Mouse (Mus musculus): ENCODE measurements around the gene Ly86.

Gene Ly86

GRCm38 (mm10) chr13:37344909-37345772, at the start of gene Ly86:
Ly86 (plus strand) TSS chr13:37345208.
- no peak for DNase-seq (ENCODE audit: low spot score)

- DNase-seq (ENCODE audit: low spot score): no peak
Observed at GRCm38 (mm10) chr13:37297886-37298285, 47.1 kb upstream of the Ly86 start.

- DNase-seq (ENCODE audit: low spot score): no peak
Observed at GRCm38 (mm10) chr13:37298856-37299255, 46.2 kb upstream of the Ly86 start.

GRCm38 (mm10) chr13:37302877-37303276, 42.1 kb upstream of the Ly86 start:
- DNase-seq (ENCODE audit: low spot score): no peak

- no peak for DNase-seq (ENCODE audit: low spot score)
Observed at GRCm38 (mm10) chr13:37308006-37308405, 37.0 kb upstream of the Ly86 start.

- no peak for DNase-seq (ENCODE audit: low spot score)
Observed at GRCm38 (mm10) chr13:37309296-37309695, 35.7 kb upstream of the Ly86 start.

- peak; percentile 21 for DNase-seq (ENCODE audit: low spot score)
Observed at GRCm38 (mm10) chr13:37310331-37310730, 34.7 kb upstream of the Ly86 start.

GRCm38 (mm10) chr13:37311555-37312221, 33.3 kb upstream of the Ly86 start:
- no peak for DNase-seq (ENCODE audit: low spot score)

GRCm38 (mm10) chr13:37312222-37312928, 32.6 kb upstream of the Ly86 start:
- DNase-seq (ENCODE audit: low spot score): peak; percentile 92

- no peak for DNase-seq (ENCODE audit: low spot score)
Observed at GRCm38 (mm10) chr13:37312951-37313350, 32.1 kb upstream of the Ly86 start.

GRCm38 (mm10) chr13:37325504-37325903, 19.5 kb upstream of the Ly86 start:
- peak; percentile 72 for DNase-seq (ENCODE audit: low spot score)

GRCm38 (mm10) chr13:37329747-37330146, 15.3 kb upstream of the Ly86 start:
- no peak for DNase-seq (ENCODE audit: low spot score)

GRCm38 (mm10) chr13:37330971-37331370, 14.0 kb upstream of the Ly86 start:
- DNase-seq (ENCODE audit: low spot score): no peak

GRCm38 (mm10) chr13:37332779-37333543, 12.0 kb upstream of the Ly86 start:
- peak; percentile 60 for DNase-seq (ENCODE audit: low spot score)

- no peak for DNase-seq (ENCODE audit: low spot score)
Observed at GRCm38 (mm10) chr13:37333544-37333870, 11.5 kb upstream of the Ly86 start.

GRCm38 (mm10) chr13:37337269-37337668, 7.7 kb upstream of the Ly86 start:
- no peak for DNase-seq (ENCODE audit: low spot score)

- DNase-seq (ENCODE audit: low spot score): peak; percentile 63
Observed at GRCm38 (mm10) chr13:37337871-37338270, 7.1 kb upstream of the Ly86 start.

GRCm38 (mm10) chr13:37342804-37343203, 2.2 kb upstream of the Ly86 start:
- DNase-seq (ENCODE audit: low spot score): no peak

- no peak for DNase-seq (ENCODE audit: low spot score)
Observed at GRCm38 (mm10) chr13:37345823-37346222, 815 bp downstream of the Ly86 start.

- DNase-seq (ENCODE audit: low spot score): no peak
Observed at GRCm38 (mm10) chr13:37347871-37348595, 3.0 kb downstream of the Ly86 start.

GRCm38 (mm10) chr13:37349051-37349450, 4.0 kb downstream of the Ly86 start:
- DNase-seq (ENCODE audit: low spot score): no peak

Data from lung, postnatal 25 days (tissue).